Mouse (Mus musculus): ENCODE results near the gene Tmem165. TPM values are rescaled to one million over a fixed set of nuclear protein-coding genes. Genes with fewer than 3 reads are reported as not detected.

Tmem165 gene
- polyA plus RNA-seq, 1 experiment from 2014 or later, result 99.0 TPM

- Histone ChIP-seq H3K4me3 (replicated peaks) (no peak overlapping the region), H3K9ac (no peak overlapping the region), H3K4me1 (no peaks in the 10 kb centered on the region), H3K9me3 (no peaks in the 10 kb centered on the region), H3K27me3 (replicated peaks) (no peaks in the 10 kb centered on the region), H3K27ac (no peak overlapping the region), H3K36me3 (peaks cover 37% of the 10 kb centered on the region), H3K4me2 (no peak overlapping the region)
- 85% methylated on average over 3 of the region's 3 CpGs for WGBS
- ATAC-seq (ENCODE audit: insufficient read depth, low FRiP score, low read depth), result no peak
Observed at GRCm38 (mm10) chr5:76203171-76203570, 19.5 kb downstream of the Tmem165 start.

- 85% methylated on average over 2 of the region's 2 CpGs for WGBS
- Histone ChIP-seq H3K4me1 (no peaks in the 10 kb centered on the region), H3K4me3 (replicated peaks) (no peak overlapping the region), H3K27ac (no peak overlapping the region), H3K9me3 (no peaks in the 10 kb centered on the region), H3K36me3 (peaks cover 31% of the 10 kb centered on the region), H3K9ac (no peak overlapping the region), H3K27me3 (replicated peaks) (no peaks in the 10 kb centered on the region), H3K4me2 (no peak overlapping the region)
- no peak for ATAC-seq (ENCODE audit: insufficient read depth, low FRiP score, low read depth)
Observed at GRCm38 (mm10) chr5:76205886-76206285, 22.2 kb downstream of the Tmem165 start.

DNA sequence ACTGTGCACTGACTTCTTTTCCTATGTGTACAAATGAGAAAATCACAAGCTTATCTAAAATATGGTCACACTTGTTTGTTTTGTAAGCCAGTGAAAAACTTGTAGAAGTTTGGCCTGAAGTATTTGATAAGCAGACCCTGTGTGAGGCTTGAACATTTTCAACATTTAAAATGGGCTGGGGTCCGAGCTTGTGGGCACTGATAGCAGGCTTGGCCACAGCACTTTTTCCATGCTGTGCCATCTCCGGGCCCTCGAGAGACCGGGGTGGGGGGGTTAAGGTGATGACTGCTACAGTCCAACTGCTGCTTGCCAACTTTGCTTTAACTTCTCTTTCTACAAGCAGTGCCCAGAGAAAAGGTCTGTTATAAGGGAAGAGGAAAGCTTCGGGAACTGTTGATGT is 24.4 kb downstream of the Tmem165 start:
- no peak overlapping the region for H3K4me3 ChIP-seq (replicated peaks)
- ATAC-seq (ENCODE audit: insufficient read depth, low FRiP score, low read depth), result no peak
- 85% methylated on average over 5 of the region's 5 CpGs for WGBS
- no peak overlapping the region for H3K4me2 ChIP-seq
- no peaks in the 10 kb centered on the region for H3K4me1 ChIP-seq
- no peaks in the 10 kb centered on the region for H3K9me3 ChIP-seq
- no peaks in the 10 kb centered on the region for H3K27me3 ChIP-seq (replicated peaks)
- H3K9ac ChIP-seq, result no peak overlapping the region
- no peak overlapping the region for H3K27ac ChIP-seq
- peaks cover 29% of the 10 kb centered on the region for H3K36me3 ChIP-seq

DNA sequence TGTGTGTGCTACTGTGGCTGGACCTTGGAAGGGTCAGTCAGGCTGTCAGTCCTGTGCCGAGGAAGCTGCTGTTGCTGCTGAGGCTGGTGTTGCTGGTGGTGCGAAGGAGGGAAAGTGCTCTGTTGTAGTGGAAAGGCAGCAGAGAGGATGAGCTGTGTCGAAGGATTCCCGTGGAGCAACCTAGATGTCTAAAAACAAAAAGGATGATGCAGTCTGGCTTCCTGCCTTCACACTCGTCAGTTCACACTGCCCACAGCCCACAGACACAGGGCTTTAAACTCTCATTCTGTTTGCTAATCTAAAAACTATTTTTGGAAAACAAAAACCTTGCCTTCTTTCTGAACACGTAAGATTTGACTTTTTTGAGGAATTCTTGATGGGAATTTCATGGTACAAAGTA is 33.0 kb downstream of the Tmem165 start:
- Histone ChIP-seq H3K27me3 (replicated peaks) (no peaks in the 10 kb centered on the region), H3K36me3 (peaks cover 5% of the 10 kb centered on the region; the same call in 1 of the 2 replicates), H3K9me3 (no peaks in the 10 kb centered on the region), H3K4me1 (no peaks in the 10 kb centered on the region), H3K4me2 (no peak overlapping the region), H3K27ac (no peak overlapping the region), H3K4me3 (replicated peaks) (no peak overlapping the region), H3K9ac (no peak overlapping the region)
- ATAC-seq (ENCODE audit: insufficient read depth, low FRiP score, low read depth), result no peak
- 72% methylated on average over 6 of the region's 6 CpGs for WGBS

DNA sequence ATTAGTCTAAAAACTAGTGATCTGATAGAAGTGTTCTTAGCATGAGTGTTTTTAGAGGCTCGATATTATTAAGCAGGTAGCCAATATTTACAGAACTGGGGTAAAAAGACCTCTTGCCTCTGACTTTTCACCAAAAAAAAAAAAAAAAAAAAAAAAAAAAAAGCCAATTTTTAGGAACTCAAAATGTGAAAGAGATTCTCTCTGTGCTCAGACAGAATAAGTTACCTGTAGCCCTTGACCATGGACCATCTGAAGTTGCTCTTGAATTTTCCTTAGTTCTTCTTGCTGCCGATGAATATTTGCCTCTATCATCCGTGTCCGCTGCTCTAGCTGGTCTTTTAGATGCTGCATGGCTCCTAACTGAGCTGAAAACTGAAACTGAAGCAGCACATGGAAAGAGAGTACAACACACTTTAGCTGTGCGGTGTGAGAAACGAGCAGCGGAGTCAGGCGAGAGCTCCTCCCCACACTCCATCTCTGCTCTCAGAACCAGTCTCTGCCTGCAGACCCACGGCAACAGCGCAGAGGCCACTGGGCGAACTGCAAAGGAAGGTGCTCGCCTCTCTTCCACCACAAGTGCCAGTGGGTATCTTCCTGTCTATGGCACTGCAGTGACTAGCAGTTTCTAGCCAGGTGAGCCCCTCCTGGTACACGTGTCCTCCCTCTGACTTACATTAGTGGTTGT is 47.6 kb downstream of the Tmem165 start:
- WGBS, result 90% methylated on average over 13 of the region's 13 CpGs
- H3K27me3 ChIP-seq (replicated peaks), result no peaks in the 10 kb centered on the region
- no peak overlapping the region for H3K4me2 ChIP-seq
- no peak overlapping the region for H3K9ac ChIP-seq
- no peaks in the 10 kb centered on the region for H3K9me3 ChIP-seq
- H3K36me3 ChIP-seq, result peaks cover 15% of the 10 kb centered on the region
- H3K4me1 ChIP-seq, result no peaks in the 10 kb centered on the region
- ATAC-seq (ENCODE audit: insufficient read depth, low FRiP score, low read depth), result no peak
- no peak overlapping the region for H3K4me3 ChIP-seq (replicated peaks)
- no peak overlapping the region for H3K27ac ChIP-seq

- no peak for ATAC-seq (ENCODE audit: insufficient read depth, low FRiP score, low read depth)
- Histone ChIP-seq H3K27ac (no peak overlapping the region), H3K9me3 (no peaks in the 10 kb centered on the region), H3K4me1 (no peaks in the 10 kb centered on the region), H3K9ac (no peak overlapping the region), H3K4me2 (no peak overlapping the region), H3K4me3 (replicated peaks) (no peak overlapping the region), H3K36me3 (0 out of 2 replicates have a peak, but pooled peaks cover 7% of the 10 kb centered on the region), H3K27me3 (replicated peaks) (no peaks in the 10 kb centered on the region)
- 79% methylated on average over 3 of the region's 3 CpGs for WGBS
Observed at GRCm38 (mm10) chr5:76243274-76243673, 59.6 kb downstream of the Tmem165 start.

- no peak overlapping the region for H3K4me3 ChIP-seq (replicated peaks)
- H3K36me3 ChIP-seq, result 0 out of 2 replicates have a peak, but pooled peaks cover 7% of the 10 kb centered on the region
- H3K4me1 ChIP-seq, result no peaks in the 10 kb centered on the region
- no peak for ATAC-seq (ENCODE audit: insufficient read depth, low FRiP score, low read depth)
- no peak overlapping the region for H3K27ac ChIP-seq
- 94% methylated on average over 4 of the region's 4 CpGs for WGBS
- H3K4me2 ChIP-seq, result no peak overlapping the region
- no peaks in the 10 kb centered on the region for H3K9me3 ChIP-seq
- no peak overlapping the region for H3K9ac ChIP-seq
- no peaks in the 10 kb centered on the region for H3K27me3 ChIP-seq (replicated peaks)
Observed at GRCm38 (mm10) chr5:76243929-76244328, 60.2 kb downstream of the Tmem165 start.

DNA sequence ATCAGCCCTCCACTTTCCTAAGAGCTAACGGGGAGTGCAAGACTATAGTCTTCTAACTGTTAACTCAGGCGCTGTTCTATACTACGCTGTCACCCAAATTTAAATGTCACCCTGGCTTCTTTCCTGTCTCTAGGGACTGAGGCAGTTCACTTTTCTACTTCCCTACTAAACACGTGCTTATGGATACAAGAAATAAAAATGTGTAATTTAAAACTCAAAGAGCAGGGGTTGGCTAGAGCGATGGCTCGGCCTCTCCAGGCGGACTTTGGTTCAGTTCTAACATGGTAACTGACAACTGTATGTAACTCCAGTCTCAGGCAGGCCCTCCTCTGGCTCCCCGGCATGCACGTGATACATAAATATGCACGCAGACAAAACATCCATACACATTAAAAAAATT is 60.8 kb downstream of the Tmem165 start:
- Histone ChIP-seq H3K9ac (no peak overlapping the region), H3K27me3 (replicated peaks) (no peaks in the 10 kb centered on the region), H3K9me3 (no peaks in the 10 kb centered on the region), H3K4me1 (no peaks in the 10 kb centered on the region), H3K4me3 (replicated peaks) (no peak overlapping the region), H3K36me3 (0 out of 2 replicates have a peak, but pooled peaks cover 7% of the 10 kb centered on the region), H3K27ac (no peak overlapping the region), H3K4me2 (no peak overlapping the region)
- WGBS, result 93% methylated on average over 10 of the region's 10 CpGs
- no peak for ATAC-seq (ENCODE audit: insufficient read depth, low FRiP score, low read depth)

- no peak overlapping the region for H3K27ac ChIP-seq
- no peak for ATAC-seq (ENCODE audit: insufficient read depth, low FRiP score, low read depth)
- H3K4me3 ChIP-seq (replicated peaks), result no peak overlapping the region
- no peak overlapping the region for H3K9ac ChIP-seq
- no peaks in the 10 kb centered on the region for H3K9me3 ChIP-seq
- H3K4me1 ChIP-seq, result no peaks in the 10 kb centered on the region
- no peak overlapping the region for H3K4me2 ChIP-seq
- WGBS, result 89% methylated on average over 3 of the region's 3 CpGs
- H3K36me3 ChIP-seq, result 0 out of 2 replicates have a peak, but pooled peaks cover 2% of the 10 kb centered on the region
- no peaks in the 10 kb centered on the region for H3K27me3 ChIP-seq (replicated peaks)
Observed at GRCm38 (mm10) chr5:76245419-76245818, 61.7 kb downstream of the Tmem165 start.

DNA sequence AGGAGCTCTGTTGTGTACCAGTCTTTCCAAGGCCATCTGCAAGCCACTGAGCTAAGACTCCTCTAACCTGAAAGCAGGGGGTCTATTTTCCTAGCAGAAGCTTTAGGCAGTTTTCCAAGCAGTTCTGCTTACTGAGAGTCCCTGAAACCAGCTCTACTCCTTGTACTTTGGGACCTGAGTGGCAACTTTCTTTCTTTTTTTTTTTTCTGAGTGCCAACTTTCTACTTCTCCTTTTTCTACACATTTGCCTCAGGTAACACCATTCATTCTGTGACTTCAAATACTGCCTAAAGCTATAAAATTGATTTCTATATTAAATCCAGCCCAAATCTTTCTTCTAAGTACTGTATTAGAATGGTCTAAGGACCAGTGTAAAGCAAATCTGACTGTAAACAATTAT is 62.9 kb downstream of the Tmem165 start:
- no peaks in the 10 kb centered on the region for H3K4me1 ChIP-seq
- no peak for ATAC-seq (ENCODE audit: insufficient read depth, low FRiP score, low read depth)
- H3K4me3 ChIP-seq (replicated peaks), result no peak overlapping the region
- no peak overlapping the region for H3K27ac ChIP-seq
- no peaks in the 10 kb centered on the region for H3K9me3 ChIP-seq
- no peak overlapping the region for H3K9ac ChIP-seq
- H3K4me2 ChIP-seq, result no peak overlapping the region
- no peaks in the 10 kb centered on the region for H3K27me3 ChIP-seq (replicated peaks)
- 0 out of 2 replicates have a peak, but pooled peaks cover 2% of the 10 kb centered on the region for H3K36me3 ChIP-seq

DNA sequence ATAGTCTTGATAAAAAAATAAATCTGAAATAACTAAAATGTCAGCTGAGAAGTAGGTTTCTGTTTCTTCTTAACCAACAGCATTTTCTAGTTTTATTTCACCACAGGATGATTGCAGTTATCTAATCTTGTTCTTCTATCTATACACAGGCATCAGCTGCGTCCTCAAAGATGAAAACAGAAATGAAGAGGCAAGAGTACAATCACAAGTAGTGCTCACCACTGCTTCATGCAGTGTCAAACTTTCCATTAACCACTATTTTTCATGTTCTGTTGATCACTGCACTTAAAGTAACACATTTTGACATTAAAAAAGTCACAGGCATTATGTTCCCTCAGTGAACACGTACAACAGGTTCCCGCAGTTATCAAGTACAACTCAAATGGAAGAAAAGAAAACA is 67.3 kb downstream of the Tmem165 start:
- Histone ChIP-seq H3K4me1 (no peaks in the 10 kb centered on the region), H3K27ac (no peak overlapping the region), H3K36me3 (no peaks in the 10 kb centered on the region), H3K9ac (no peak overlapping the region), H3K9me3 (no peaks in the 10 kb centered on the region), H3K4me3 (replicated peaks) (no peak overlapping the region), H3K4me2 (no peak overlapping the region), H3K27me3 (replicated peaks) (no peaks in the 10 kb centered on the region)
- ATAC-seq (ENCODE audit: insufficient read depth, low FRiP score, low read depth), result no peak
- 87% methylated on average over 3 of the region's 3 CpGs for WGBS
